Mouse (Mus musculus) neural tube, embryonic 11.5 days (tissue): ENCODE measurements around the gene Kiss1r. TPM values are rescaled to one million over a fixed set of nuclear protein-coding genes. Genes with fewer than 3 reads are reported as not detected.

Experiments
- ATAC-seq: fragments of 200-750 bp; cut with Nextera tagmentation; 2 replicates; pipeline ENCODE4 v1.8.0; 2017; ENCODE audit warnings: moderate number of reproducible peaks, mild to moderate bottlenecking, moderate TSS enrichment, moderate library complexity; ENCODE audit not compliant: insufficient read depth, low FRiP score, low TSS enrichment
- DNase-seq: peaks from one replicate; pipeline ENCODE4 v3.0.0-alpha.2; 2015; ENCODE audit warnings: low spot score
- H3K27ac ChIP-seq: fragments of 300-500 bp; sonication (generic); 2 replicates; pipeline ENCODE4 v1.5.1; 2014; ENCODE audit warnings: low read depth, mild to moderate bottlenecking, low read length
- H3K27me3 ChIP-seq: fragments of 300-500 bp; sonication (generic); 2 replicates; pipeline ENCODE4 v1.6.1; 2014; ENCODE audit warnings: mild to moderate bottlenecking, low read length, mixed read lengths; ENCODE audit not compliant: control insufficient read depth, insufficient read depth
- H3K36me3 ChIP-seq: fragments of 300-500 bp; sonication (generic); 2 replicates; pipeline ENCODE4 v1.6.1; 2014; ENCODE audit warnings: mild to moderate bottlenecking, low read length, moderate library complexity, mixed read lengths; ENCODE audit not compliant: control insufficient read depth, insufficient read depth
- H3K4me1 ChIP-seq: fragments of 300-500 bp; sonication (generic); 2 replicates; pipeline ENCODE4 v1.6.1; 2014; ENCODE audit warnings: low read length, mixed read lengths; ENCODE audit not compliant: control insufficient read depth, insufficient read depth
- H3K4me2 ChIP-seq: fragments of 300-500 bp; sonication (generic); 2 replicates; pipeline ENCODE4 v1.6.1; 2014; ENCODE audit warnings: low read depth, mild to moderate bottlenecking, moderate library complexity
- H3K4me3 ChIP-seq: fragments of 300-500 bp; sonication (generic); 2 replicates; pipeline ENCODE4 v1.5.1; 2014; ENCODE audit warnings: low read depth, low read length
- H3K9ac ChIP-seq: fragments of 300-500 bp; sonication (generic); 2 replicates; pipeline ENCODE4 v1.6.1; 2014; ENCODE audit warnings: mild to moderate bottlenecking, low read length
- H3K9me3 ChIP-seq: fragments of 300-500 bp; sonication (generic); 2 replicates; pipeline ENCODE4 v1.6.1; 2016; ENCODE audit warnings: low read length; ENCODE audit not compliant: control insufficient read depth
- WGBS: fragments of 180-500 bp; shearing (Covaris S2); extraction: QIAGEN DNeasy Blood & Tissue Kit; methylation state at CpG from one replicate; pipeline ENCODE4 v1.1.7; 2014; 5-methylcytosine and 5-hydroxymethylcytosine counted together
- polyA plus RNA-seq: library from polyadenylated mRNA; unstranded; fragments of >200 nt; fragmentation: Nextera tagmentation; extraction: Ambion mirVana; gene quantifications from 2 replicates; pipeline ENCODE4 v1.2.1, GENCODE M21; 2014

Kiss1r gene
- polyA plus RNA-seq, 1 experiment from 2014 or later = 0.80 TPM

DNA sequence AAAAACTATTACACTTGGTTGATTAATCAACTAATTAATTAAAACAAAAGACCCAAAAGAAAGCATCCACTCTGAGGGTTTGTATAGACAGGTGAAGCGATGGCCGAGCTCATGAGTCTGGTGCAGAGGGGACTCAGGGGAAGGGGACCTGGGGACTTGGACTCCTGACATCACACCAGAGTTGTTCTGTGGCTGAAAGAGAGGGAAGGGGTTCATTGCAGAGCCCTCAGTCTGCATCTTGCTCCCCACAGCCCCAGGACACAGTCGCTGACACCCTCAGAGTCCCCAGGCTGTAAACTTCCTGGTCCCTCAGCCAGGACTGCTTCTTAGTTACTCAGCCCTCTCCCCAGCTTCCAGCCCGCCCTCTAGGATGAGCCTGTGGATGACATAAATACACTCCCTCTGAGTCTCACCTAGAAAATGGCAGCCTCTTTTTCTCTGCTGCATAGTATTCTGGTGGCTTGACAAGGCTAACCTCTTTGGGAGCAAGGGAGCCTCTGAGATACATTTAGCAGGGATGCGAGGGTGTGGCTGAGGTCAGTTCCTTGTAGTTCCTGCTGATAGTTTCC, 845 bp downstream of the Kiss1r start:
- H3K9ac ChIP-seq = peak overlapping the region; percentile 92; the same call in 1 of the 2 replicates
- DNase-seq (peak; percentile 8), ATAC-seq (no peak)
- peaks cover 56% of the 10 kb centered on the region for H3K27me3 ChIP-seq
- H3K9me3 ChIP-seq = no peaks in the 10 kb centered on the region
- peak overlapping the region; percentile 74; the same call in 1 of the 2 replicates for H3K4me3 ChIP-seq
- H3K27ac ChIP-seq = no peak overlapping the region
- peak overlapping the region; percentile 73 for H3K4me2 ChIP-seq
- H3K36me3 ChIP-seq = no peaks in the 10 kb centered on the region
- H3K4me1 ChIP-seq = peaks cover 23% of the 10 kb centered on the region
- 61% methylated on average over 5 of the region's 5 CpGs for WGBS

- DNase-seq (peak; percentile 11), ATAC-seq (no peak)
- Histone ChIP-seq H3K9ac (no peak overlapping the region), H3K27ac (no peak overlapping the region), H3K27me3 (peaks cover 64% of the 10 kb centered on the region), H3K36me3 (no peaks in the 10 kb centered on the region), H3K9me3 (no peaks in the 10 kb centered on the region), H3K4me1 (peaks cover 23% of the 10 kb centered on the region), H3K4me2 (0 out of 2 replicates have a peak overlapping the region, but pooled peaks have one; percentile 10), H3K4me3 (no peak overlapping the region)
- 4% methylated on average over 35 of the region's 35 CpGs for WGBS
Measured at GRCm38 (mm10) chr10:79918231-79919078, 1.7 kb downstream of the Kiss1r start.

GRCm38 (mm10) chr10:79919251-79919849, 2.6 kb downstream of the Kiss1r start:
- Histone ChIP-seq H3K27me3 (peaks cover 66% of the 10 kb centered on the region), H3K36me3 (no peaks in the 10 kb centered on the region), H3K27ac (no peak overlapping the region), H3K4me3 (peak overlapping the region; percentile 10; the same call in 1 of the 2 replicates), H3K4me2 (no peak overlapping the region), H3K9ac (no peak overlapping the region), H3K4me1 (peaks cover 23% of the 10 kb centered on the region), H3K9me3 (no peaks in the 10 kb centered on the region)
- DNase-seq = no peak
- no peak for ATAC-seq
- WGBS = 2% methylated on average over 21 of the region's 21 CpGs

GRCm38 (mm10) chr10:79920056-79920890, 3.5 kb downstream of the Kiss1r start:
- peaks cover 23% of the 10 kb centered on the region for H3K4me1 ChIP-seq
- H3K36me3 ChIP-seq = no peaks in the 10 kb centered on the region
- no peak overlapping the region for H3K4me2 ChIP-seq
- peaks cover 66% of the 10 kb centered on the region for H3K27me3 ChIP-seq
- DNase-seq (peak; percentile 19), ATAC-seq (no peak)
- no peaks in the 10 kb centered on the region for H3K9me3 ChIP-seq
- no peak overlapping the region for H3K27ac ChIP-seq
- H3K9ac ChIP-seq = peak overlapping the region; percentile 10; the same call in 1 of the 2 replicates
- WGBS = 14% methylated on average over 26 of the region's 26 CpGs
- H3K4me3 ChIP-seq = peak overlapping the region; percentile 10

- Histone ChIP-seq H3K4me2 (peak within 1 kb of the TSS; percentile 34), H3K27ac (no peak within 1 kb of the TSS), H3K4me3 (peak within 1 kb of the TSS; percentile 22), H3K9ac (peak within 1 kb of the TSS; percentile 10; the same call in 1 of the 2 replicates), H3K4me1 (peaks cover 21% of the 10 kb centered on the region), H3K27me3 (peaks cover 66% of the 10 kb centered on the region), H3K9me3 (no peaks in the 10 kb centered on the region), H3K36me3 (no peaks in the 10 kb centered on the region)
- ATAC-seq (no peak), DNase-seq (no peak)
- WGBS = 4% methylated on average over 41 of the region's 41 CpGs
Measured at GRCm38 (mm10) chr10:79920958-79921535, 4.3 kb downstream of the Kiss1r start, which contains the start of gene R3hdm4. Gene R3hdm4 (minus strand): TSS chr10:79921208.

- no peak overlapping the region for H3K27ac ChIP-seq
- peaks cover 23% of the 10 kb centered on the region for H3K4me1 ChIP-seq
- under 1% methylated on average over 34 of the region's 34 CpGs for WGBS
- DNase-seq = peak; percentile 44
- H3K4me3 ChIP-seq = peak overlapping the region; percentile 22; the same call in 1 of the 2 replicates
- peaks cover 66% of the 10 kb centered on the region for H3K27me3 ChIP-seq
- no peak overlapping the region for H3K9ac ChIP-seq
- H3K9me3 ChIP-seq = no peaks in the 10 kb centered on the region
- peak overlapping the region; percentile 34 for H3K4me2 ChIP-seq
- H3K36me3 ChIP-seq = no peaks in the 10 kb centered on the region
- ATAC-seq = no peak
Measured at GRCm38 (mm10) chr10:79921572-79921971, 4.8 kb downstream of the Kiss1r start.

DNA sequence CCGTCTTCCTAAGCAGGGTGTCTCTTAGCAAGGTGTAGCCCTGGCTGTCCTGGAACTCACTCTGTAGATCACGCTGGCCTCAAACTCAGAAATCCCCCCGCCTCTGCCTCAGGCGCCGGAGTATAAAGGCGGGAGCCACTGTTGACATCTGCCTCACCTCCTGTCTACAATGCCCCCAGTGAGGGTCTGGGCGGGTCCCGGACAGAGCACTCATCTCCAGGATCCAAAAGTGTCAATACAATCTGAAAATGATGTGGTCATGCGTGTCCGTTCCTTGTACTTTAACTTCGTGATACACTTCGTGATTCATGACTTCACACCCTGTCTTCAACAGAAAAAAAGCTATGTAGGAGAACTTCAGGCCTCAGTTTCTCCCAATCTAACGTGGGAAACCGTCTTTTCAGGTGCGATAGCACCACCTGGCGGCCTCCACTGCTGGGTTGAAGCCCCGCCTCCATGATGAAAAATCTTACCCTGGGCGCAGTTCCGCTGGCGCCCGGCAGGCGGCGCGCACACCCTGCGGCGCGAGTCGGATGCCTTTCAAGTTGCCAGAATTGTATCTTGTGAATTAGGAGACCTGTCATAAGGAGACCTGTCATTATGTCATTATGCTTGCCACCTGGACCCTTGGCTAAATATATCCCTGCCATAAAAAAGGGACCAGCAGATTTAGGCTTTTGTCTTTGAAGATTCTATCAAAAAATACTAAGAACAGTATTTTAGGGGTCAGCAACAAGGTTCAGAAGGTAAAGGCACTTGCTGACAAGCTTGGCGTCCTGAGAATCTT, 8.4 kb downstream of the Kiss1r start:
- 12% methylated on average over 29 of the region's 29 CpGs for WGBS
- H3K27me3 ChIP-seq = peaks cover 35% of the 10 kb centered on the region
- H3K9ac ChIP-seq = no peak overlapping the region
- peak; percentile 89 for DNase-seq
- H3K4me2 ChIP-seq = no peak overlapping the region
- ATAC-seq = no peak
- peaks cover 30% of the 10 kb centered on the region for H3K4me1 ChIP-seq
- no peak overlapping the region for H3K27ac ChIP-seq
- no peaks in the 10 kb centered on the region for H3K9me3 ChIP-seq
- H3K36me3 ChIP-seq = no peaks in the 10 kb centered on the region
- H3K4me3 ChIP-seq = no peak overlapping the region
